Mouse (Mus musculus) cortical plate, adult 2 months (tissue): Measurements from ENCODE around the gene Gnat1.

Experiments used
- CTCF ChIP-seq: fragments of 200-500 bp; IDR thresholded peaks from 2 replicates; pipeline ENCODE4 v1.5.1; 2011; ENCODE audit warnings: mild to moderate bottlenecking, control low read depth, low read length; ENCODE audit not compliant: insufficient read depth; ENCODE audit errors: extremely low read depth
- POLR2A ChIP-seq: fragments of 200-500 bp; IDR thresholded peaks from 2 replicates; pipeline ENCODE4 v1.6.1; 2011; ENCODE audit warnings: mild to moderate bottlenecking, low read length, control low read depth; ENCODE audit not compliant: insufficient read depth; ENCODE audit errors: extremely low read depth

DNA sequence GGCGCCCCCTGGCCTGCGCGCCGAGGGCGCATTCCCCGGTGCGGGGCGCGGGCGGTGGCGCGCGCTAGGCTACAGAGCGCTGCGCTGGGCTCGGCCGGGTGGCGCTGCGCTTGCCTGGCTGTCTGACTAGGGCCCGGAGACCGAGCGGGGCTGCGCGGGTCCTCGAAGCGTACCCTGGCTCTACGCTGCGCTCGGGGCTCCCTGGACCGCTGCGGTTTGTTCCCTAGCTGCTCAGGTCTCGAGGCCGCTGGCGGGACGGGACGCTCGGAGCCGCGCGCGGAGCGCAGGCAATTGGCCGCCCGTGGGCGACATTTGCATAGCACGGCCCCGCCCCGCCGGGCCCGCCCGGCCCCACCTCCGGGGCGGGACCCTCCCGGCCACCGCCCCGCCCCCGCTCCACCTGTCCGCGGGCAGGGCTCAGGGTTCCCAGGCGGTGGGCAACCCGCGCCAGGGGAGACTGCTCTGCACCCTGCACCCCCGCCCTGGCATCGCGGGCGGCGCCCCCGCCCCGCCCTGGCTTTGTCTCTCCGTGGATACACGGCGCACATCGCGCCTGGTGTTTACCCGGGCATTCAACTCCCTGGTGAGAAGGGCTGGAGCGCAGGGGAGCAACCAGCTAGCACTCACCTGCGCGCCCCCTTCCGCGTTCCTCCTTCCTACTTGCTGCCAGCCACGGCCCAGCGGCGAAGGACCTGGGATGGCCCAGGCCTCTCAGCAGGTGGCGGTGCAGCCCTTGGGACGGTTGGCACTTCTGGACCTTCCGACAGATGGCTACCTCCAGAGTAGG, 30.4 kb upstream of the Gnat1 start, which contains the start of gene Sema3f:
- TF ChIP-seq CTCF (0 out of 2 replicates have a peak, but pooled peaks have one; percentile 9), POLR2A (peak; percentile 35; the same call in 1 of the 2 replicates)
